Mouse (Mus musculus): ENCODE results near the gene Myo1h. TPM values are rescaled to one million over a fixed set of nuclear protein-coding genes. Genes with fewer than 3 reads are reported as not detected.

Myo1h gene
- polyA plus RNA-seq, 1 experiment from 2014 or later: 4.6 TPM

- H3K4me2 ChIP-seq (ENCODE audit: low read length): no peak overlapping the region
- 93% methylated on average over 3 of the region's 3 CpGs for WGBS
- no peaks in the 10 kb centered on the region for H3K36me3 ChIP-seq (ENCODE audit: control insufficient read depth, insufficient read depth, low read length)
- H3K4me1 ChIP-seq (replicated peaks; ENCODE audit: control insufficient read depth, insufficient read depth, low read length): no peaks in the 10 kb centered on the region
- ATAC-seq (replicated peaks; ENCODE audit: low FRiP score, low TSS enrichment, low read depth) (no peak), DNase-seq (ENCODE audit: low spot score) (no peak)
- no peak overlapping the region for H3K9ac ChIP-seq (ENCODE audit: low read length)
- no peak overlapping the region for H3K27ac ChIP-seq (ENCODE audit: low read depth)
- H3K4me3 ChIP-seq (ENCODE audit: low read depth, low read length): no peak overlapping the region
- peaks cover 10% of the 10 kb centered on the region for H3K27me3 ChIP-seq (replicated peaks; ENCODE audit: control insufficient read depth, insufficient read depth, low read length)
- no peaks in the 10 kb centered on the region for H3K9me3 ChIP-seq (ENCODE audit: control insufficient read depth, low read length)
Measured at GRCm38 (mm10) chr5:114285398-114285700, 3.6 kb upstream of the Myo1h start.

- WGBS: 81% methylated on average over 4 of the region's 4 CpGs
- Histone ChIP-seq H3K36me3 (ENCODE audit: control insufficient read depth, insufficient read depth, low read length) (no peaks in the 10 kb centered on the region), H3K4me1 (replicated peaks; ENCODE audit: control insufficient read depth, insufficient read depth, low read length) (no peaks in the 10 kb centered on the region), H3K4me2 (ENCODE audit: low read length) (no peak overlapping the region), H3K9me3 (ENCODE audit: control insufficient read depth, low read length) (no peaks in the 10 kb centered on the region), H3K27ac (ENCODE audit: low read depth) (no peak overlapping the region), H3K9ac (ENCODE audit: low read length) (no peak overlapping the region), H3K4me3 (ENCODE audit: low read depth, low read length) (no peak overlapping the region), H3K27me3 (replicated peaks; ENCODE audit: control insufficient read depth, insufficient read depth, low read length) (peaks cover 10% of the 10 kb centered on the region)
- DNase-seq (ENCODE audit: low spot score): no peak
- ATAC-seq (replicated peaks; ENCODE audit: low FRiP score, low TSS enrichment, low read depth): no peak
Measured at GRCm38 (mm10) chr5:114286102-114286501, 2.9 kb upstream of the Myo1h start.

- no peaks in the 10 kb centered on the region for H3K9me3 ChIP-seq (ENCODE audit: control insufficient read depth, low read length)
- DNase-seq (ENCODE audit: low spot score): no peak
- H3K9ac ChIP-seq (ENCODE audit: low read length): no peak overlapping the region
- H3K27me3 ChIP-seq (replicated peaks; ENCODE audit: control insufficient read depth, insufficient read depth, low read length): peaks cover 10% of the 10 kb centered on the region; the same call in 1 of the 2 replicates
- no peak overlapping the region for H3K4me3 ChIP-seq (ENCODE audit: low read depth, low read length)
- no peaks in the 10 kb centered on the region for H3K36me3 ChIP-seq (ENCODE audit: control insufficient read depth, insufficient read depth, low read length)
- H3K4me2 ChIP-seq (ENCODE audit: low read length): no peak overlapping the region
- H3K4me1 ChIP-seq (replicated peaks; ENCODE audit: control insufficient read depth, insufficient read depth, low read length): no peaks in the 10 kb centered on the region
- no peak overlapping the region for H3K27ac ChIP-seq (ENCODE audit: low read depth)
- ATAC-seq (replicated peaks; ENCODE audit: low FRiP score, low TSS enrichment, low read depth): no peak
- WGBS: 67% methylated on average over 16 of the region's 16 CpGs
Measured at GRCm38 (mm10) chr5:114286872-114287571, 1.9 kb upstream of the Myo1h start.

- H3K4me1 ChIP-seq (replicated peaks; ENCODE audit: control insufficient read depth, insufficient read depth, low read length): no peaks in the 10 kb centered on the region
- WGBS: 84% methylated on average over 5 of the region's 5 CpGs
- H3K27ac ChIP-seq (ENCODE audit: low read depth): no peak overlapping the region
- peaks cover 10% of the 10 kb centered on the region; the same call in 1 of the 2 replicates for H3K27me3 ChIP-seq (replicated peaks; ENCODE audit: control insufficient read depth, insufficient read depth, low read length)
- ATAC-seq (replicated peaks; ENCODE audit: low FRiP score, low TSS enrichment, low read depth) (no peak), DNase-seq (ENCODE audit: low spot score) (no peak)
- no peak overlapping the region for H3K4me2 ChIP-seq (ENCODE audit: low read length)
- H3K9ac ChIP-seq (ENCODE audit: low read length): no peak overlapping the region
- H3K36me3 ChIP-seq (ENCODE audit: control insufficient read depth, insufficient read depth, low read length): no peaks in the 10 kb centered on the region
- no peaks in the 10 kb centered on the region for H3K9me3 ChIP-seq (ENCODE audit: control insufficient read depth, low read length)
- H3K4me3 ChIP-seq (ENCODE audit: low read depth, low read length): no peak overlapping the region
Measured at GRCm38 (mm10) chr5:114288396-114288795, 570 bp upstream of the Myo1h start.

GRCm38 (mm10) chr5:114290004-114290403 is 1.0 kb downstream of the Myo1h start:
- 68% methylated on average over 3 of the region's 3 CpGs for WGBS
- no peak overlapping the region for H3K4me3 ChIP-seq (ENCODE audit: low read depth, low read length)
- no peak overlapping the region for H3K4me2 ChIP-seq (ENCODE audit: low read length)
- no peaks in the 10 kb centered on the region for H3K36me3 ChIP-seq (ENCODE audit: control insufficient read depth, insufficient read depth, low read length)
- ATAC-seq (replicated peaks; ENCODE audit: low FRiP score, low TSS enrichment, low read depth) (no peak), DNase-seq (ENCODE audit: low spot score) (no peak)
- no peaks in the 10 kb centered on the region for H3K9me3 ChIP-seq (ENCODE audit: control insufficient read depth, low read length)
- H3K9ac ChIP-seq (ENCODE audit: low read length): no peak overlapping the region
- no peaks in the 10 kb centered on the region for H3K4me1 ChIP-seq (replicated peaks; ENCODE audit: control insufficient read depth, insufficient read depth, low read length)
- H3K27me3 ChIP-seq (replicated peaks; ENCODE audit: control insufficient read depth, insufficient read depth, low read length): peaks cover 10% of the 10 kb centered on the region; the same call in 1 of the 2 replicates
- no peak overlapping the region for H3K27ac ChIP-seq (ENCODE audit: low read depth)

GRCm38 (mm10) chr5:114296693-114297631 is 8.0 kb downstream of the Myo1h start:
- Histone ChIP-seq H3K36me3 (ENCODE audit: control insufficient read depth, insufficient read depth, low read length) (no peaks in the 10 kb centered on the region), H3K27ac (ENCODE audit: low read depth) (no peak overlapping the region), H3K4me1 (replicated peaks; ENCODE audit: control insufficient read depth, insufficient read depth, low read length) (peaks cover 5% of the 10 kb centered on the region; the same call in 1 of the 2 replicates), H3K9ac (ENCODE audit: low read length) (no peak overlapping the region), H3K4me3 (ENCODE audit: low read depth, low read length) (no peak overlapping the region), H3K27me3 (replicated peaks; ENCODE audit: control insufficient read depth, insufficient read depth, low read length) (no peaks in the 10 kb centered on the region), H3K9me3 (ENCODE audit: control insufficient read depth, low read length) (no peaks in the 10 kb centered on the region), H3K4me2 (ENCODE audit: low read length) (peak overlapping the region; percentile 18)
- ATAC-seq (replicated peaks; ENCODE audit: low FRiP score, low TSS enrichment, low read depth) (no peak), DNase-seq (ENCODE audit: low spot score) (no peak)
- WGBS: 21% methylated on average over 22 of the region's 22 CpGs

- no peak overlapping the region for H3K27ac ChIP-seq (ENCODE audit: low read depth)
- H3K27me3 ChIP-seq (replicated peaks; ENCODE audit: control insufficient read depth, insufficient read depth, low read length): no peaks in the 10 kb centered on the region
- H3K4me2 ChIP-seq (ENCODE audit: low read length): no peak overlapping the region
- no peaks in the 10 kb centered on the region for H3K36me3 ChIP-seq (ENCODE audit: control insufficient read depth, insufficient read depth, low read length)
- DNase-seq (ENCODE audit: low spot score) (peak; percentile 68), ATAC-seq (replicated peaks; ENCODE audit: low FRiP score, low TSS enrichment, low read depth) (no peak)
- peaks cover 5% of the 10 kb centered on the region; the same call in 1 of the 2 replicates for H3K4me1 ChIP-seq (replicated peaks; ENCODE audit: control insufficient read depth, insufficient read depth, low read length)
- 54% methylated on average over 18 of the region's 18 CpGs for WGBS
- no peak overlapping the region for H3K9ac ChIP-seq (ENCODE audit: low read length)
- no peaks in the 10 kb centered on the region for H3K9me3 ChIP-seq (ENCODE audit: control insufficient read depth, low read length)
- no peak overlapping the region for H3K4me3 ChIP-seq (ENCODE audit: low read depth, low read length)
Measured at GRCm38 (mm10) chr5:114298212-114298894, 9.4 kb downstream of the Myo1h start.

GRCm38 (mm10) chr5:114299156-114299855 is 10.3 kb downstream of the Myo1h start:
- H3K4me1 ChIP-seq (replicated peaks; ENCODE audit: control insufficient read depth, insufficient read depth, low read length): peaks cover 5% of the 10 kb centered on the region; the same call in 1 of the 2 replicates
- 72% methylated on average over 22 of the region's 22 CpGs for WGBS
- no peak overlapping the region for H3K4me2 ChIP-seq (ENCODE audit: low read length)
- no peaks in the 10 kb centered on the region for H3K9me3 ChIP-seq (ENCODE audit: control insufficient read depth, low read length)
- no peaks in the 10 kb centered on the region for H3K27me3 ChIP-seq (replicated peaks; ENCODE audit: control insufficient read depth, insufficient read depth, low read length)
- no peak overlapping the region for H3K27ac ChIP-seq (ENCODE audit: low read depth)
- H3K4me3 ChIP-seq (ENCODE audit: low read depth, low read length): no peak overlapping the region
- no peaks in the 10 kb centered on the region for H3K36me3 ChIP-seq (ENCODE audit: control insufficient read depth, insufficient read depth, low read length)
- H3K9ac ChIP-seq (ENCODE audit: low read length): no peak overlapping the region
- ATAC-seq (replicated peaks; ENCODE audit: low FRiP score, low TSS enrichment, low read depth): no peak
- DNase-seq (ENCODE audit: low spot score): no peak
